Mouse (Mus musculus) layer of hippocampus, adult 8-10 months (tissue): ENCODE data around the gene Ebp. TPM values are rescaled to one million over a fixed set of nuclear protein-coding genes. Genes with fewer than 3 reads are reported as not detected.

ENCODE experiments used
- total RNA-seq, 4 experiments: library from RNA; stranded (reverse); gene quantifications; 2 replicates each; pipeline ENCODE4 v1.2.4; 2022

The Ebp gene
- total RNA-seq, 4 experiments from 2014 or later, result 27.5 to 38.5 (median 33.2) TPM

Other genes with a start within 250 kb of the Ebp start
- 10 to 100 TPM; 45.6 to 50.1 (median 47.6) TPM for gene Hdac6, start 245.6 kb downstream of the Ebp start, total RNA-seq
- not detected for gene Gata1, start 215.4 kb downstream of the Ebp start, total RNA-seq
- gene Glod5, start 175.0 kb downstream of the Ebp start, total RNA-seq, result not detected
- 10 to 100 TPM; 18.1 to 28.6 (median 23.6) TPM for gene Suv39h1, start 118.8 kb downstream of the Ebp start, total RNA-seq
- gene Was, start 103.0 kb downstream of the Ebp start, total RNA-seq, result 1 to 10 TPM in 3 of 4 experiments, under 1 TPM in 1; 0.83 to 4.5 (median 2.4) TPM
- gene Wdr13, start 60.6 kb downstream of the Ebp start, total RNA-seq, result 100 to 1,000 TPM; 188 to 218 (median 204) TPM
- 100 to 1,000 TPM; 111 to 215 (median 130) TPM for gene Rbm3, start 47.6 kb downstream of the Ebp start, total RNA-seq
- 10 to 100 TPM; 12.4 to 13.5 (median 12.6) TPM for gene Tbc1d25, start 17.3 kb downstream of the Ebp start, total RNA-seq
- 100 to 1,000 TPM in 1 of 4 experiments, 10 to 100 TPM in 3; 89.7 to 110 (median 95.1) TPM for gene Porcn, start 13.0 kb upstream of the Ebp start, total RNA-seq
- gene Ftsj1, start 58.9 kb upstream of the Ebp start, total RNA-seq, result 10 to 100 TPM; 22.0 to 31.7 (median 26.1) TPM
- 1 to 10 TPM; 2.1 to 4.0 (median 3.6) TPM for gene Slc38a5, start 77.6 kb upstream of the Ebp start, total RNA-seq
- gene Ssxb10, start 133.9 kb upstream of the Ebp start, total RNA-seq, result not detected
- not detected for gene Ssxb9, start 173.5 kb upstream of the Ebp start, total RNA-seq
- gene Ssxb1, start 219.8 kb upstream of the Ebp start, total RNA-seq, result not detected